Mouse (Mus musculus) yolk sac, embryonic 10.5 days (tissue): ENCODE data around the gene Tmem150a.

Experiments
- DNase-seq: peaks from one replicate; pipeline ENCODE4 v3.0.0-alpha.2; 2017; ENCODE audit warnings: low spot score

The Tmem150a gene

GRCm38 (mm10) chr6:72355066-72355911, at the start of gene Tmem150a:
Gene Tmem150a (plus strand): TSS chr6:72355447.
- DNase-seq, result peak; percentile 93

- no peak for DNase-seq
Observed at GRCm38 (mm10) chr6:72312198-72312597, 43.0 kb upstream of the Tmem150a start.

- no peak for DNase-seq
Observed at GRCm38 (mm10) chr6:72313124-72313867, 42.0 kb upstream of the Tmem150a start.

- no peak for DNase-seq
Observed at GRCm38 (mm10) chr6:72315384-72315783, 39.9 kb upstream of the Tmem150a start.

- peak; percentile 15 for DNase-seq
Observed at GRCm38 (mm10) chr6:72316044-72316443, 39.2 kb upstream of the Tmem150a start.

- DNase-seq, result no peak
Observed at GRCm38 (mm10) chr6:72318440-72318839, 36.8 kb upstream of the Tmem150a start.

- DNase-seq, result peak; percentile 25
Observed at GRCm38 (mm10) chr6:72319019-72319418, 36.2 kb upstream of the Tmem150a start.

- no peak for DNase-seq
Observed at GRCm38 (mm10) chr6:72322936-72323335, 32.3 kb upstream of the Tmem150a start.

- no peak for DNase-seq
Observed at GRCm38 (mm10) chr6:72323786-72324508, 31.3 kb upstream of the Tmem150a start.

GRCm38 (mm10) chr6:72326274-72326673, 29.0 kb upstream of the Tmem150a start:
- peak; percentile 68 for DNase-seq

- DNase-seq, result no peak
Observed at GRCm38 (mm10) chr6:72329019-72329418, 26.2 kb upstream of the Tmem150a start.

- no peak for DNase-seq
Observed at GRCm38 (mm10) chr6:72330133-72330532, 25.1 kb upstream of the Tmem150a start.

- no peak for DNase-seq
Observed at GRCm38 (mm10) chr6:72333111-72333510, 22.1 kb upstream of the Tmem150a start.

- DNase-seq, result no peak
Observed at GRCm38 (mm10) chr6:72340481-72340880, 14.8 kb upstream of the Tmem150a start.

- no peak for DNase-seq
Observed at GRCm38 (mm10) chr6:72344396-72345073, 10.7 kb upstream of the Tmem150a start.

GRCm38 (mm10) chr6:72345074-72345567, 10.1 kb upstream of the Tmem150a start, which contains the start of gene Usp39:
Gene Usp39 (minus strand): TSS chr6:72345184.
- DNase-seq, result peak; percentile 89

GRCm38 (mm10) chr6:72345633-72346032, 9.6 kb upstream of the Tmem150a start:
- DNase-seq, result no peak

- no peak for DNase-seq
Observed at GRCm38 (mm10) chr6:72346261-72346660, 9.0 kb upstream of the Tmem150a start.

- peak; percentile 81 for DNase-seq
Observed at GRCm38 (mm10) chr6:72347166-72347941, 7.9 kb upstream of the Tmem150a start, which contains the start of gene 0610030E20Rik. Gene 0610030E20Rik (plus strand): TSS chr6:72347317.

- no peak for DNase-seq
Observed at GRCm38 (mm10) chr6:72348411-72348810, 6.8 kb upstream of the Tmem150a start.

- DNase-seq, result no peak
Observed at GRCm38 (mm10) chr6:72350214-72350613, 5.0 kb upstream of the Tmem150a start.
